Mouse (Mus musculus): ENCODE results near the gene Kcnq1.

DNA sequence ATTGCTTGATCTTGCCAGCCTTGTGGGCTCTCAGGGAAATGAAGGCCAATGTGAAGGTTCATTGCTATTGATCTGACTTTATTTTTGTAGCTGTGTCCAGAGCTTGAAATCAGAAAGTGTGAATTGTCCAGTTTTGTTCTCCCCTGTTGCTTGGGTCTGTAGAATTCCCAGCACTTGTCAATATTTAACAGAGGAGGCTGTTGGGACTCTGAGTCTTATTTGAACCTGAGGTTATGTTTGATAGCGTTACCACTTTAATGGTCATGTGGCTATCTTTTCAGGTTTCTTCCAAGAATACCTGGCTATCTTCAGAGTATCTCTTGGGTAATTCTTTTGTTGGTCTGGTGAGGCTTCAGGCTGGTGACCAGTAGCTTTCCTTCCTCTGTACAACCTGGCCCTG is 201.8 kb downstream of the Kcnq1 start:
- TF ChIP-seq ZC3H11A (IDR thresholded peaks at IDR 0.05; ENCODE audit: borderline replicate concordance, low read depth, low read length) (no peak), MAFK (IDR thresholded peaks at IDR 0.05; ENCODE audit: insufficient read depth, low read depth, low read length) (no peak), ZNF384 (IDR thresholded peaks at IDR 0.05; ENCODE audit: low read depth, low read length) (no peak), HCFC1 (IDR thresholded peaks at IDR 0.05; ENCODE audit: borderline replicate concordance, insufficient read depth, low read length) (no peak)

All from ES-E14 (cell line).